Mouse (Mus musculus): ENCODE data around the gene Abi3.

DNA sequence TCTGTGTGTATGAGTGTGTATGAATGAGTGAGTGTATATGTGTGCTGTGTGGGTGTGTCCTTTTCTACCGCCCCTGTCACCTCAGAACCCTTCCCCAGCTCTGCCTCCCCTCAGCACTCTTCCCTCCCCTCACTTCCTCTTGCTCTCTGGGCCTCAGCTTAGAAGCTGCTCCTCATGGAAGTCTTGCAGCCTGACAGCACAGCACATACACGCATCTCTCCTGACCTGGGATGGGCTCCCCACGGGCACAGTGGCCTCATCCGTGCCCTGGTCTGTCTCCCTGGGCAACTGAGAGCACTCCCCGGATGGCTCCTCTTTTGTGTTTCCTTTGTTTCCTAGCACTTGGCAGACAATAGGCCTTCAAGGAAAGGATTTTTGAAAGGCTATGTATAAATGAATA lies 32.7 kb downstream of the Abi3 start:
- TF ChIP-seq POLR2A (IDR thresholded peaks at IDR 0.05; ENCODE audit: insufficient read length, low read depth) (no peak), MAX (IDR thresholded peaks at IDR 0.05; ENCODE audit: low read depth) (no peak), TCF12 (IDR thresholded peaks at IDR 0.05; ENCODE audit: insufficient read depth, poor library complexity, severe bottlenecking) (no peak)

Data from myocyte (in vitro differentiated cells).